Mouse (Mus musculus): ENCODE data around the gene St5.

The St5 gene

DNA sequence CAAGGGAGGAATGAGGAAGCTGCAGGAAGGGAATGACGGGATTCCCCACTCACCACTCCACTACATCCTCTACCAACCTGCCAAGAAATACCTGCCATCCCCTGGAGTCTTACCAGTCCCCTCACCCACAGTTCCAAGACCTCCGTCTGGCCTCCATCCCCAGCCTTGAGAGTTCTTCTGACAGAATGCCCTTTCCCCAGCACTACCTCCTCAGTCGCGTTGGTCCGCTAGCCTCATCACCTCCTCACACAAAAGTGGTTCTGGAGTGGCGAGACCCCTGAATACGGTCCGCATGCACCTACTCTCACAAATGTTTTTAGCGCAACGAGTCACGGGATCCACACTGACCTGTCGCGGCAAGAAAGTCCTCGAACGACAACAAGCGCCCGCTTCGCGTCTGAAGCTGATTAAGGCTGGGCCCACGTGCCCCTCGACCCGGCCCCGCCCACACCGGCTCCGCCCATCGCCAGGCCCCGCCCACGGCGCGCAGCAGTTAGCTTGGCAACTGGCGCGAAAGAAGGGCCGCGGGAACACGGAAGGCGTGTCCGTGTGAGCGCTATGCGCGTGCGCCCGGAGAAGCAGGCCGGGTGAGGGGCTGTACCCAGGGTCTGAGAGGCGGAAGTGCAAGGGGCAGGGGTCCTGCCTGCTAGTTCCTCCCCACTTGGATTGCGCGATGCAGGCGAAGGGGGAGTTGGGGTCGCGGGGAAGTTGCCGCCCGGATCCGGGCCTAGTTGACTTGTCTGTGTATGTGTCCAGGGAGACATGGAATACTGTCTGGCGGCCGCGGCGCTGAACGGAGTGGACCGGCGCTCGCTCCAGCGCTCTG, at the start of gene St5, which contains the start of gene Akip1:
Gene St5, minus strand, starts transcription at position 416 of the 826 bp plus-strand sequence.
Gene Akip1, plus strand, starts transcription at position 501 of the 826 bp plus-strand sequence.
- 1% methylated on average over 61 of the region's 61 CpGs for WGBS

DNA sequence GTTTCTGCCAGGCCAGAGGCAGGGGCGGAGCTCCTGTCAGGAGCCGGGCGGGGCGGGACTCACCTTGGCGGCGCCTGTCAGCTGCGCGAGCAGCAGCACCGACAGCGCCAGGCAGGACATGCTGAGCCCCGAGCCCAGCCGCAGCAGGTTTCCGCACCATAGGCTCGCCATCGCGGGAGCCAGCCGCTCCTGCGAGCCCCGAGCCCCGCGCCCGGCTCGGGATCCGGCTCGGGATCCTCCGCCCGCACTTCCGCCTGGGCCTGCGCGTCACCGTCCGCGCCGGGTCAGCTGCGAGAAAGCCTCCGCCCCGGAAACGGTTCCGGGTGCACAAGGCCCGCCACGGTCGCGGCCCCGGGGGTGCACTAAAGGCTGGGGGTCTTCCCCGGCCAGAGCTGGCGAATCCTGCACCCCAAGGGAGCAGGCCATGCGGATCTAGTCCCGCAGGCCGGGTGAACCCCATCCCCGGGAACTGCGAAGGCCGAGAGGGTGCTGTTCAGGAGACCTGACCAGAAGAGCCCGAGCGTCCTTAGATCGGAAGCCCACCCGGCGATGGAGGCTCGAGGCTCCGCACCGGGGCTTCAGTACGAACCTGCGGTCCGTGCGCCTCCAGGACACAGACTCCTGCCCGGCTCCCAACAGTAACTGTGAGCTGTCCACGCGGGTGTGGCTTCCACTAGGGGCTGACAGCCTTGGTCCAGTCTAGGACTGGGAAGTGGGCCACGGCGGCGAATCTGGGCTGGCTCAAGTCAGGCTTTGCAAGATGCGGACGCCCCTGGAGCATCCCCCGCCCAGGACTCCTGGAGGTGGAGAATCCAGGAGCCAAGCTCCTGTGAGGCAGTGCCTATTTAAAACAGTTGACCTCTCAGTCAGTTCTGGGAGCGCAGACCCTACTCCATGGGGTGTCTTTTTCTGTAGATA, 48.9 kb upstream of the St5 start, which contains the start of gene Tmem9b:
Gene Tmem9b, minus strand, starts transcription at position 868 of the 918 bp plus-strand sequence.
- under 1% methylated on average over 74 of the region's 74 CpGs for WGBS

DNA sequence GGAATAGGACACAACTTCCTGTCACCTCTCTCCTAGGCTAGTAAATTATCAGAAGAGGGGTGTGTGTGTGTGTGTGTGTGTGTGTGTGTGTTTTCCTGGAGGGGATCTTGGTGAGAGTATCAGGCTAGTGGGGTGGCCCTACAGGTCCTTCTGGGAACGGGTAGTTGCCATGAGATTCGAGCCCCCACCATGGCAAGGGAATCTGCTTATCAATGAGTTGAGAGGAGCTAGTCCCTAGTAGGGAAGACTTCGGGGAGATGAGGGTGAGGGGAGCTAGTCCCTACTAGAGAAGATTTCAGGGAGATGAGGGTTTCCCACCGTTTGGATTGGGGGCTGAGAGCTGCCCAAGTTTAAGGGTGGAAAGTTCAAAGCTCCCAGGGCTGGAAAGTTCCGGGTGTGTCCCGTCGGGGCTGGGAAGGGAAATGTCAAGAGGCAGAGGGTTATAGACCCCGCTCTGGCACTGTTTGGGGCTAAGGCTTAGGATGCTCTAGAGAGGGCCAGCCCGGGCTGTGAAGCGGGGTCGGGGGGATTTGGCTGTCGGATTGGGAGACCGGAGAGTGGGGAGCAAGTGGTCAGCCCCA, 48.1 kb upstream of the St5 start:
- 2% methylated on average over 13 of the region's 13 CpGs for WGBS

DNA sequence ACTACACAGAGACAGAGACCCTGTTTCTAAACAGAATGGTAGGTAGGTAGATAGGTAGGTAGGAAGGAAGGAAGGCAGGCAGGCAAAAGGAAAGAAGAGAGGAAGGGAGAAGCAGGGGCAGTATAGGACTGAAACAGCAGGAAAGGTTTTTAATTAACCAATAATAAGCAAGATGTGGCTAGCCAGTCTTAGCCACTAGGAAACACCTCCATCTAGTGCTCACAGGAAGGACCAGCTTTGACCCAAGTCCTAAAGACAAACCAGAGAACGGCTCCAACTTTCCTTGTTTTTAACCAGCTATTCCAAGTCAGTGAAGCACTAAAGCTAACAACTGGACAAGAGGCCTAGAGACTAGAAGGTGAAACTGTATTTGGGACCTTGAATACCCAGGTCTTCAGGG, 44.3 kb upstream of the St5 start:
- 43% methylated on average over 1 of the region's 1 CpGs for whole genome bisulfite sequencing

DNA sequence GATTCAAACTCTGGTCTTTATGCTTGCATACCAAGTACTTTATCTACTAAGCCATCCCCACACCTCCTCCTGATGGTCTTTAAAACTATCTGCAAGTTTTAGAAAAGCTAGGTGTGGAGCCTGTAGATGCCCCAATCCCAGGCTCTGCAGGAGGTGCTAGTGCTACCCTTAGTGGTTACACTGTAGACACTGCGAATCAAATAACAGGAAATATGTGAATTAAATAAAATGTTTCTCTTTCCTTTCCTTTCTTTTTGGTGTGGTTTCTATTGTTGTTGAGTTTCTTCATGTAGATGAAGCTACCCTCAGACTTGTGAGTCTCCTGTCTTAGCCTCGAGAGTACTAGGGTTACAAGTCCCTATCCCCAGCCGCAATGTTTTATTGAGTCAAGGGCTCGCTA, 38.3 kb upstream of the St5 start:
- WGBS, result 93% methylated on average over 4 of the region's 4 CpGs

DNA sequence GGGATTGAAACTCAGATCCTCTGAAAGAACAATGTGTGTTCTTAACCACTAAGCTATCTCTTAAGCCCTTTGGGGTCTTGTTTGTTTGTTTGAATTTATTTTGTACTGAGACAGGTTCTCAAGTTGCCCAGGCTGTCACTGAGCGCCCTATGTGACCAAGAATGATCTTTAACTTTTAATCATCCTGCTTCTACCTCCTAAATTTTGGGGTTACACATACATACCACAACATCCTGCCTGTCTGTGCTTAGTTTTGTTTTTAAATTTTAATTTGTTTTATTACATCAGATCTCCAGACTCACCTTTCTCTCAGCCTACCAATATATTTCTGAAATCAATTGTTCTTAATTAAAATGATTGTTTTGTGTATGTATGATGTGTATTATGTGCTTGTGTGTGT, 37.7 kb upstream of the St5 start:
- WGBS, result 97% methylated on average over 1 of the region's 1 CpGs

DNA sequence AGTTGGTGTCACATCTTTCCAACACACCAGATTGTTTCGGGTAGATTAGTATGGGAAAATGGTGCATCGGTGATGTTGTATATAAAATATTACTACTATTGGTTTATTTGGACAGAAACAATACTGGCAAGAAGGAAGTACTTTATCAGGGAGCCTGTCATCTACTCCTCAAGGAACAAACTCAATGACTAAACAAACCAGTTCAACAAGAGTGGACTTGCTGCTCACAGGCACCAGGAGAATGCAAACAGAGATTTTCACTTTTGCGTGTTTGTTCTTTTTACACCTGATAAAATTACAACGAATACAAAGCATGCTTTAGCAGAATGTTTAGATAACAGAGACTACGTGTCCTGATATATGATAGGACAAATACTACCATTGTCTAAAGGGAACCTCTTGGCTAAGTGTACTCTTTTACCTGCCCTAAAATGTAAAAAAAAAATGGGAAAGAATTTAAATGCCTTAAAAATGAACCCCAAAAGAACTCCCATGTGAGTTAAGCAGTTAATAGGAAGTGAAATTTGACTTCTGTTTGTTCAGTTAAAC, 36.5 kb upstream of the St5 start:
- WGBS, result 92% methylated on average over 5 of the region's 5 CpGs

DNA sequence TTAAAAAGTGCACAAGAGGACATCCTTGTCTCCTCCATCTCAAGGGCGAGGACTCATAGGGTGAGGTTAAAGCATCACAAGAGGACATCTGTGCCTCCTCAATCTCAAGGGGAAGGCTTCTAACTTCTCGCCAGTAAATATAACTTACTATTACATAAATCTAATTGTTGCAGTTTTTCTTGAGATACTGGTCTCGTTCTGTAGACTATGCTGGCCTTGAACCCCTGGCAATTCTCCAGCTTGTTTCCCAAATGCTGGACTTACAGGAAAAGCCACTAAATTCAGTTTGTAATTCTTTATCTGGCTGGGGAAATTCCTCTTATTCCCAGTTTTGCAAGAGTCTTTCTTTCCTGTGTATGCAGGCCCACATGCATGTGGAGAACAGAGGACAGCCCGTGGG, 31.4 kb upstream of the St5 start:
- WGBS, result 90% methylated on average over 4 of the region's 4 CpGs

DNA sequence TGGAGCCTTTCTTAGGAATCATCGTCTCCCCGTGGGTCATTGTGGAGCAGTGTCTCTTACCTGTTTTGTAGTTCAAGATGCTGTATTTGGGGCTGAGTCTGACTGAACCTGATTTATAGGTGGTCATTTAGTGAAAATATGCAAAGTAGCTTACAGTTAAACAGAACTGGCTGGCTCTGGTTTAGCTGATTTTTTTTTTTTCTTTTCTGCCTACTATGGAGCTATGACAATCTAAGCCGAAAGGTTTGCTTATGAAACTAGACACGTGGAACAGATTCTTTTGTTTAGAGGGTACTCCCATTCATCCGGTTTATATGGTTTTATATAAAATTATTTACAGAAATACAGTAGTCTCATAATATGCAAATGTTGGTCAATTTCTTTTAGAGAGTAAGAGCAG, 28.2 kb upstream of the St5 start, which contains the start of gene Ascl3:
Gene Ascl3, minus strand, starts transcription at position 101 of the 400 bp plus-strand sequence.
- 93% methylated on average over 5 of the region's 5 CpGs for WGBS

DNA sequence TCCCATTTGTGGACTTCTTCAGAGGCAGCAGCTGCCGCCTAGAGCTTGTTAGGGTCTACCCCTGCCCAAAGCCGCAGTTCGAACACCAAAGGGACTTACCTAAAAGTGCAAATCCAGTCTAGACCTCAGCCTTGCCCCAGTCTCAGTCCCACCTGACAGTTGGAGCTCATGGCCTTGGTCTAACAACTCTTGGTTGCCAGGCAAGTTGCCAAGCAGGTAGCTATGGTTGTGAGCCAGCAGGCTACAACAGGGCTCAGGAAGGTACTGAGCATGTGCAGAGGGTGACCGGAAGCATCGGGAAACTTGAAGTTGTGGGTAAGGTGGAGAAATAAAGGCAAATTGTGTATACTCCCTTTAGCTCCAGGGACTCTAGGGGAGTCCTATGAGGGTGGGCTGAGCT, 20.3 kb upstream of the St5 start, which contains the start of gene BC051019:
Gene BC051019, minus strand, starts transcription at position 154 of the 400 bp plus-strand sequence.
- 94% methylated on average over 5 of the region's 5 CpGs for WGBS

DNA sequence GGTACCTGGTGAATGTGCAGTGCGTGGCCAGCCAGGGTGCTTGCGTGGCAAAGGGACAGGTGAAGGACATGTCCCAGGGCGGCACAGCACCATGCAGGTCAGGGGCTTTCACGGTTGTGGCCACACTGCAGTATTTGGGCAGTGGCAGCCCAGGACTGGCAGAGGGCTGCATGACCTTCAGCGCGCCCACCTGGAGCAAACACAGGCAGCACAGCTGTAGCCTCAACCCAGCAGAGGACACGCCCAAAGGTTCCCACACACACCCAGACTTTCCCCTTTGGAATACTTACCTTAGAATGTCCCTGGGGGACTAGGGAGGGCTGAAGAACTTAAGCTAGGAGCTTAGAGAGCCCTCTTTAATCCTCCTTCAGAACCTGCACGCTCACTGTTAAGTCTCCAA, 19.7 kb upstream of the St5 start:
- 97% methylated on average over 8 of the region's 8 CpGs for WGBS

DNA sequence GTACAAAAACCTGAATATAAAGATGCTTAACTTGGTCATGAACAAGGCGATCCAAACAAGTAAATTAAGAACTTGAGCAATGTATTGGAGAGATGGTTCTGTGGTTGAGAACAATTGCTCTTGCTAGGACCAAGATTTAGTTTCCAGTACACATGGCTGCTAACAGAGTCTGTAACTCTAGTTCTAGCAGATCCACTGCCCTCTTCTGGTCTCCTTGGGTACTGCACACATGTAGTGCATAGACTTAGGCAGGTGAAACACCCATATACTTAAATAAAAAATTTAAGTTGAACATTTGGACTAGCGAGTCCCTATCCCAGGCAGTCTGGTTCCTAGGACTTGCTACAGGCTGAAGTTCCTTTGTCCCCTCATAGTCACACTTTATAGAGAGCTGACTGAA, 19.2 kb upstream of the St5 start:
- 94% methylated on average over 2 of the region's 2 CpGs for WGBS

DNA sequence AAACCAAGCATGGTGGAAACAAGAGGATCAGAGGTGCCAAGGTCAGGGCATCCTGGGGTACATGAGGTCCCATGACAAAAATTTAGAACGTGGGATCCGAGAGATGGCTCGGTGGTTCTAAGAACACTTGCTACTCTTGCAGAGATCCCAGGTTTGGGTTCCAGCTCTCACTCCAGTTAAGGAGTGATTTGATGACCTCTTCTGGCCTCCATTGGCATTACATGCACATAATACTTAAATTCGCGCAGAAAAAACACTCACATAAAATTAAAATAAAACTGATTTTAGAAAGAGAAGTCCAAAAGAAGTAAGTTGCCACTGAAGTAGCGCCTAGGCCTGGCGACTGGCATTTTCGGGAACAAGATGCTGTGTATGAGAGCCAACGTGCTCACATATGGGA, 15.9 kb upstream of the St5 start:
- WGBS, result 29% methylated on average over 9 of the region's 9 CpGs

DNA sequence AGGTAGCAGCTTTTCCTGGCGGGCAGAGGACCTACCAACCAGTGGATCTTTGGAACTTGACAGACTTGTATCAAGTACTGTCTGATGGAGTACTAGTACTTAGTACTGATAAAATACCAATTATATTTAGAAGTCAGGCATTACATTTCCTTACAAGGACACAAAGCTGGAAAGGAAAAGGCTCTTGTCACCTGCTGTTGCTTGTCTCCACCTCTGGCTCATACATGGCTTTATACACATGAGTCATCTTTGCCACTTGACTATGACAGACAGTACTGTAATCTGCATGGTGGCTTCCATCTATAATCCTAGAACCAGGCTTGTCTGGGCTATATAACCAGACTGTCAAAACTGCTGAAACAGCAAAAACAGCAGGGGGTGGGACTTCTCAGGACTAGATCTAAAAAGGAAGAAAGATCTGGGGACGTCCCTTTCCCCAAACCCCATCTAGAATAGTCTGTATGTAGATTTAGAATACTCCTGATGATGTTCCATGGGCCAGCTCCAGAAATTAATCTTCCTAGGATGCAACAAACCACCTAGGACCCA, 10.1 kb upstream of the St5 start:
- 91% methylated on average over 2 of the region's 2 CpGs for WGBS

DNA sequence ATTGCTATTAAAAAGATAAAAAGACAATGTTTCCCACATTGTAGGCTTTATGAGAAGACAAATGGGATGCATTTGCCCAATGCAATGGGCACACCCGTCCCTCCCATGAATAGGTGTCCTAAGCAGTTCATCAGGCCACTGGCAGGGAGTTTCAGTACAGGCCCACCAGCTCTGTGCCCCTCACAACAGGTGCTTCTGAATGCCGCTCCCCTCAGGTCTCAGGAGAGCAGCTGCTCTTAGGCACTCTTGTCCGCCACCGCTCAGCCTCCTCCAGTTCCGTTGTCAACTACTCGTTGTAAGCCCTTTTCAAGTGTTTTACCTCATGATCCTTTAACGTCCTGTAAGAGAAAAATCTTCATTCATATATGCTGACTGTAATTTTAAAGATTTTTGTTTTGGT, 8.8 kb upstream of the St5 start:
- 94% methylated on average over 7 of the region's 7 CpGs for WGBS

DNA sequence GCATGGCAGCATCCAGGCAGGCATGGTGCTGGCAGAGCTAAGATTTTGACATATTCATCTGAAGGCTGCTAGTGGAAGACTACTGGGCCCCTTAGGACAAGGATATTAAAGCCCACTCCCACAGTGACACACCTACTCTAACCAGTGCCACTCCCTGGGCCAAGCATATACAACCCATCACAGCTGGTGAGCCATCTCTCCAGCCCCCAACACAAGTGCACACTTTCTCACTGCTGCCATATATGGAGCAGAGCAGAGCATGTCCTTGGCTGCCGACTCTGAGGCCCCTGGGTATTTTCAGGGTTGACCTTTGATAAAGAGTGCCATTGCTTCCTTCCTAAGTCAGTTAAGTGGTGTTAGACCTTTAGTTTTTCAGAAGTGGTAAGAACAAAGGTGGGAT, 6.7 kb upstream of the St5 start:
- WGBS, result 84% methylated on average over 1 of the region's 1 CpGs

DNA sequence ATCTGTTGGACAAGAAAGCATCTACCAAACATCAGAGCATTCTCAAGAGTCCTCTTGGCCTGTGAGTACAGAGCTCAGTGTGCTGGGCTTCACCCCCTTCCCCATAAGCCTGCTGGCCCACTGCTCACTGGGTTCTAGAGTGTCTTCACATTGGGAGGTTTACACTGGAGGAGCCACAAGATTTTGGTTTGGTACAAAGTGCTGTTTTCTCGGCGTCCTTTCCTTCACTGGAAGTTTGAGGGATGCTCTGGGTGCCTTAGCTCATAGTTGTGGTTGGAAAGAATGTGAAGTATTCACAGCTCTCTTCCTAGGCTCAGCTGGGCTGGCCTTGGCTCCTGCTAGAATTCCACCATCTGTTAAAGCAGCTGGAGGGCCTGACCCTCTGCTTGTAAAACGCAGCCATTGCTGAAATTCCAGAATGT, 5.6 kb upstream of the St5 start:
- WGBS, result 49% methylated on average over 3 of the region's 3 CpGs

DNA sequence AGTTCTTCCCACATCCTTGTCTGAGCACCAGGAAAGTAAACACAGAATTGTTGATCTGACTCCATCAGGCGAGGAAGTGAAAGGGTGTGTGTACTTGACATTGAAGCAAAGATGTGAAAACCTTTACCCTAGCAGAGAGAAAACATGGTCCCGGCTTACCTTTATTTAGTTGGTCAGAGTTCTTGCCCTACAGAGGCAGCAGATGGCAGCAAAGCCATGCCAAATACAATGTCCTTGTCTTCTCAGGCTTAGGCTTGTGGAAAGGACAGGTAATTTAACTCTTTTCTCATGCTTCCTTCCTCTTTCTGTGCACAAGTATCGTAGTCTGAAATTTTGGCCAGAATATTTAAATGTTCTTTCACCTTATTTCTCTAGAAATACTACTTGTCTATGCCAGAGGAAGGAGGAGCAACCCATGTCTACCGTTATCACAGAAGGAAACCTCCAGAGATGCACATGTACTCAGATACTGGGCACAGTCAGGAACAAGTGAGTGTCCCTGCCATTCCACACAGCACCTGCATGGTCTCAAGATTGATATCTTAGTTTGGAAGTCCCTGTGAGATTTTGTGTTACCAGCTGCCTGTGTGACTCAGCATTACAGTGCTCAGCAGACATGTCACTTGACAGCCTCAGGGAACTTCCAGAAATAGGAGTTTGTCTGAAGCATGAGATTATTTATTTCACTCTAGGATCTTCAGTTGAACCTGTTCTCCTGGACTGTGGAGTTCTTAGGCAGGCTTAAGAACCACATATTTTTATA, 3.8 kb upstream of the St5 start:
- 31% methylated on average over 4 of the region's 4 CpGs for WGBS

DNA sequence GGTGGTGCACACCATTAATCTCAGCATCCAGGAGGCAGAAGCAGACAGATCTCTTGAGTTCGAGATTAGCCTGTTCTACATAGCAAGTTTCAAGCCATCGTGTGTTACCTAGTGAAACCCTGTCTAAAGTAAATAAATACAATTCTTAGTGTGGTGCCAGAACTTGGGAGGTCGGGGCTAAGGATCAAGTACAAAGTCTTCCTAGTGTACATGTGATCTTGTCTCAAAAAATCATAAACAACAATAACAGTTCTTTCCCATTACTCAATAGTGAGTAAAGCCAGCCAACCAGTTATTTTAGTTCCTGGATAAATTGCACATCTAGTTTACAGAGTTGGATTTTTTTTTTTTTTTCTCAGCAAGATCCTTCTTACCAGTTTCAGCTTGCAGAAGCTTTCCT, 1.1 kb upstream of the St5 start:
- 69% methylated on average over 3 of the region's 3 CpGs for WGBS

DNA sequence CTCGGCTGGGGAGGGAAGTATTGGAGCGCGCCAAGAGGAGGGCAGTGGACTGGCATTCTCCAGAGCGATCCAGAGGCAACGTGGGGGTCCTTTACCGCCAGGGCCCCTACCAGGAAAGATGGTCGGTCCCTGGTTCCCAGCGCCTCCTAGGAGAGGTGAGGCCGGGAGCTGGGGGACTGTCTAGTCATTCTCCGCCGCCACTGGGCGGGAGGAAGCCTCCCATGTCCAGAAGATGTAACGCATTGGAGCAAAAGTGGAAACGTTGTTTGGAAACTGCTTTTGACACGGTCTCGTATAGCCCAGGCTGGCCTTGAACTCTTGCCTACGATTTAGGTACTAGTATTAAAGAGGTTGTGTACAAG, 592 bp upstream of the St5 start:
- WGBS, result 4% methylated on average over 17 of the region's 17 CpGs

DNA sequence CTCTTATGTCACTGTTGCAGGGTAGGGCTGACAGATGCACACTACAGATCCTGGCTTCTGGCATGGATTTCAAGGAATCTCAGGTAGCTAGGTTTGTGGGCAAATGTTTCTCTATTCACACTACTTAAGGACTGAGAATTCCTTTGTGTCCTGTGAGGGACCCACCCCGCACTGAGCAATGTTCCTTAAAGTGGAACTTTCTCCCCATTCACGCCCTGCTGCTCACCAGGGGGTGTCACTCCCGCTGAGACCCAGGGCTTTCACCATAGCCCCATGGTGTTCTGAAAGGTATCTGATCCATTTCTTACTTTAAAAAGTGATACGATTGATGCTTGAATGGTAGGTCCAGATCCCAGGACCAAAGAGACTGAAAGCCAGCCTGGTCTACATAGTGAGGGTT, 684 bp downstream of the St5 start:
- 52% methylated on average over 4 of the region's 4 CpGs for WGBS

All from cerebral cortex, adult 2 months (tissue).